Mouse (Mus musculus) urinary bladder, postnatal 10 days (tissue): ENCODE data around the gene Papss2.

Experiments used
- DNase-seq: peaks from one replicate; pipeline ENCODE4 v3.0.0; 2022; ENCODE audit warnings: low spot score

Papss2 gene

DNA sequence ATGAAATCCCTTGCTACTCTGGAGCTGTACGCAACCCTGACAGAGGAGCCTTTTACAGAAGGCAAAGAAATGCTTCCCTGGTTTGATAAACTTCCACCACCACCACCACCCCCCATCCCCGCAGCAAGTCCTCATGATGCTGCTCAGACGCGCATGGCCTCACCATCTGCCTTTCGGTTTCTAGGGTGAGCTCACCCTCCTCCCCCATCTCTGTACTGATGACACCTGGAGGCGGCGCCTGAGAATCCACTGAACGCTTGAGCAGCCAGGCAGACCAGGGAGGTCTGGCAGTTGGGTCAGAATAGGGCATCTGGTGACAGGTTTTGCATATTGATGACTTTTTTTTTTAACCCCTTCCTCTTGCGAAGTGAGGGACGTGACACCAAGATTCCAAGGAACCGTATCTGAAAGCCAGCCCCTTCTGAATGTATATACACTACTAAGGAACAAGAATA, 117.0 kb downstream of the Papss2 start:
- peak; percentile 13 for DNase-seq

- no peak for DNase-seq
Measured at GRCm38 (mm10) chr19:32713471-32713870, 117.9 kb downstream of the Papss2 start.

- peak; percentile 11 for DNase-seq
Measured at GRCm38 (mm10) chr19:32715201-32715600, 119.6 kb downstream of the Papss2 start.

GRCm38 (mm10) chr19:32715681-32716080, 120.1 kb downstream of the Papss2 start:
- DNase-seq: no peak
